Mouse (Mus musculus) liver, embryonic 14.5 days (tissue): ENCODE measurements around the gene Pias1.

Source experiments
- CTCF ChIP-seq: IDR thresholded peaks from 2 replicates; pipeline ENCODE4 v1.5.1; 2016; ENCODE audit warnings: antibody characterized with exemption, low read depth, control low read depth
- EP300 ChIP-seq: IDR thresholded peaks from 2 replicates; pipeline ENCODE4 v1.6.1; 2016; ENCODE audit warnings: antibody characterized with exemption, low read depth

DNA sequence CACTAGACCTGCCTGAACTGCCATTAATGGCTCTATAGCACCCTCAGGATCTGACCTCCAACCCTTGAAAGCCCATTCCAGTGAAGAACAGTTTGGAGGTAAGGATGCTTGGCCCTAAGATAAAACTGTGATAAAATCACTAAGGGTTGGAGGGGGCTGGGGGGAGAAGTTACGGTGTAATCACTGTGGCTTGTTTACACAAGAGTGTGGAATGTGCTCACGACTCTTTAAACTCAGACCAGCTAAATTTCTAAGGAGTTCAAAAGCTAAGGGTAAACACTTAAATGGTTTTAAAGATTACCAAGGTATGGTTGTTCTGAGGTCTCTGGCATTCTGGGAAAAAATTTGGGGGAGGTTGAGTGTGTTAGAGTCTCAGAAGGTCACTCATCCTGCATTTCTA, 7.5 kb upstream of the Pias1 start:
- no peak for TF ChIP-seq EP300
- TF ChIP-seq CTCF: no peak
